Mouse (Mus musculus) stomach, postnatal 0 days (tissue): ENCODE results near the gene Pld6.

Experiments
- CTCF ChIP-seq: IDR thresholded peaks from 2 replicates; pipeline ENCODE4 v1.5.1; 2016; ENCODE audit warnings: antibody characterized with exemption, low read depth, mild to moderate bottlenecking, moderate library complexity
- EP300 ChIP-seq: optimal IDR thresholded peaks from 2 replicates; pipeline ENCODE3; 2016; ENCODE audit warnings: antibody characterized with exemption

DNA sequence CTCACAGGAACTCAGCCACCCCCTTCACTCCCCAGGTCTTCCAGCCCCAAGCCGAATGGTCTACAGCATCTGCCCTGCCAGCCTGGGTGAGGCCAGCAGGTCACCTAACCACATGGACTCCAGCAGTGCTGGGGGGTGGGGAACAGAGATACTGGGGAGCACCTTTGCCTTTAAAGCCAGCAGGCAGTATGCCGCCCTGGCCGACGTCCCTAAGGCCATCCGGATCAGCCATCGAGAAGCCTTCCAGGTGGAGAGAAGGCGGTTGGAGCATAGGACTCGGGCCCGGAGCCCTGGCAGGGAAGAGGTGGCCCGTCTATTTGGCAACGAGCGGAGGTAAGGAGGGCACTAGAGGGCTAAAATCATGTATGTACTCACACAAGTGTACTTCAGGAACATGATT, 50.2 kb downstream of the Pld6 start:
- no peak for TF ChIP-seq EP300
- TF ChIP-seq CTCF = no peak
